In genomic region chr1:131491579-131491978, GRCm38 (mm10) we compare ENCODE assay signal across 15 mouse cellular contexts. TPM values are rescaled to one million over a fixed set of nuclear protein-coding genes. Genes with fewer than 3 reads are reported as not detected.
DNase-seq lines count a peak whose midpoint lies in the region; ATAC-seq and TF ChIP-seq lines count a peak whose summit lies in the region.
"Had no signal": no experiment of that assay in that cellular context is flagged by ENCODE, and none has a peak within 500 bp of the region (broad histone marks: within the 10 kb centered on the region; RNA-seq: fewer than 3 reads in every experiment).

No protein-coding gene starts in this region.

- H3K27me3 ChIP-seq in heart, embryonic 13.5 days (replicated peaks), result no peaks in the 10 kb centered on the region
- H3K27me3 ChIP-seq in hindbrain, postnatal 0 days (ENCODE audit: insufficient read depth, low read length), result no peaks in the 10 kb centered on the region
- H3K27me3 ChIP-seq: liver, embryonic 15.5 days had no signal

- no peak overlapping the region for H3K4me3 ChIP-seq in heart, embryonic 13.5 days
- no peak overlapping the region for H3K4me3 ChIP-seq in left cerebral cortex, adult 2 months
- no peak overlapping the region for H3K4me3 ChIP-seq in hindbrain, postnatal 0 days (ENCODE audit: low read length)
- H3K4me3 ChIP-seq: gastrocnemius, adult 2 months; liver, embryonic 15.5 days had no signal

- WGBS in heart, embryonic 13.5 days, result 27% methylated on average over 4 of the region's 4 CpGs
- WGBS in hindbrain, postnatal 0 days, result 33% methylated on average over 4 of the region's 4 CpGs

- DNase-seq in heart, postnatal 4 days, result no peak
- DNase-seq in left cerebral cortex, adult 2 months (ENCODE audit: extremely low spot score in 1 of 2, low spot score in 2 of 2), result no peak
- DNase-seq in left cerebral cortex, adult 18-20 months (ENCODE audit: low spot score in 2 of 2), result no peak
- peak; percentile 37 for DNase-seq in hindbrain, postnatal 0 days (ENCODE audit: low spot score)
- peak; percentile 8 for DNase-seq in retina, embryonic 14.5 days (ENCODE audit: low spot score)
- no peak for DNase-seq in Muller cell, postnatal 12 days (ENCODE audit: inconsistent ontology term)
- DNase-seq: kidney, adult 18-20 months; kidney, postnatal 14 days; lung, postnatal 14 days; right cerebral cortex, postnatal 25 days had no signal

- no peaks in the 10 kb centered on the region for H3K36me3 ChIP-seq in heart, embryonic 13.5 days
- no peaks in the 10 kb centered on the region for H3K36me3 ChIP-seq in hindbrain, postnatal 0 days (ENCODE audit: insufficient read depth, low read length)
- H3K36me3 ChIP-seq: liver, embryonic 15.5 days had no signal

- peaks cover 74% of the 10 kb centered on the region for H3K4me1 ChIP-seq in heart, embryonic 13.5 days
- H3K4me1 ChIP-seq in hindbrain, postnatal 0 days (ENCODE audit: insufficient read depth, low read length), result peaks cover 24% of the 10 kb centered on the region

- ATAC-seq in heart, embryonic 13.5 days (ENCODE audit: extremely low read depth, insufficient number of reproducible peaks, low FRiP score, low TSS enrichment), result no peak
- no peak for ATAC-seq in hindbrain, postnatal 0 days
- ATAC-seq: CD4-positive, CD25-positive, alpha-beta regulatory T cell, adult 4 months had no signal

- no peak for TF ChIP-seq CTCF in left cerebral cortex, adult 2 months (IDR thresholded peaks at IDR 0.05)
- TF ChIP-seq CTCF in hindbrain, postnatal 0 days (IDR thresholded peaks at IDR 0.05; ENCODE audit: low read depth), result no peak

- peak overlapping the region; percentile 35 for H3K4me2 ChIP-seq in heart, embryonic 13.5 days
- no peak overlapping the region for H3K4me2 ChIP-seq in hindbrain, postnatal 0 days (ENCODE audit: low read depth, low read length)
- H3K4me2 ChIP-seq: liver, embryonic 15.5 days had no signal

- no peak overlapping the region for H3K9ac ChIP-seq in heart, embryonic 13.5 days
- H3K9ac ChIP-seq in hindbrain, postnatal 0 days (replicated peaks; ENCODE audit: low read length), result no peak overlapping the region
- H3K9ac ChIP-seq: liver, embryonic 15.5 days had no signal

- H3K27ac ChIP-seq in heart, embryonic 13.5 days (replicated peaks), result peak overlapping the region; percentile 13; the same call in 1 of the 2 replicates
- peak overlapping the region; percentile 20; the same call in 1 of the 2 replicates for H3K27ac ChIP-seq in left cerebral cortex, adult 2 months
- 0 out of 2 replicates have a peak overlapping the region, but pooled peaks have one; percentile 48 for H3K27ac ChIP-seq in hindbrain, postnatal 0 days
- H3K27ac ChIP-seq: gastrocnemius, adult 2 months; liver, embryonic 15.5 days had no signal

- intact Hi-C loops in left cerebral cortex, adult 2 months (cut with DNase I), result no loop called here

- no peaks in the 10 kb centered on the region for H3K9me3 ChIP-seq in heart, embryonic 13.5 days
- H3K9me3 ChIP-seq in hindbrain, postnatal 0 days (ENCODE audit: low read length), result no peaks in the 10 kb centered on the region
- H3K9me3 ChIP-seq: G1E; liver, embryonic 15.5 days had no signal

RNA-seq across cellular contexts. Expression of gene Srgap2, which starts 35.6 kb away (rescaled TPM):
- polyA plus RNA-seq in heart, embryonic 13.5 days (2015; fragmentation: Nextera tagmentation; extraction: Ambion mirVana), result 13.2 and 15.8 TPM in 2 replicates
- total RNA-seq in heart, postnatal 4 days (2021), result 10 to 100 TPM; 34.2 to 40.4 TPM
- 10 to 100 TPM; 86.4 to 89.3 TPM for total RNA-seq in left cerebral cortex, adult 2 months (2021)
- 10 to 100 TPM; 69.4 to 77.0 TPM for total RNA-seq in left cerebral cortex, adult 18-20 months (2021)
- total RNA-seq in hindbrain, postnatal 0 days (2014; rRNA removed), result 62.8 and 69.3 TPM in 2 replicates
- 23.3 and 24.5 TPM in 2 replicates for polyA plus RNA-seq in hindbrain, postnatal 0 days (2015; fragmentation: Nextera tagmentation; extraction: Ambion mirVana)

RNA-seq across cellular contexts. Expression of gene Fam72a, which starts 36.1 kb away (rescaled TPM):
- polyA plus RNA-seq in heart, embryonic 13.5 days (2015; fragmentation: Nextera tagmentation; extraction: Ambion mirVana), result 2.4 and 3.1 TPM in 2 replicates
- 1 to 10 TPM; 1.2 to 1.8 TPM for total RNA-seq in heart, postnatal 4 days (2021)
- total RNA-seq in left cerebral cortex, adult 2 months (2021), result 1 to 10 TPM in 1 of 2 experiments, under 1 TPM in 1; 0.96 to 1.3 TPM
- 1 to 10 TPM; 1.1 TPM for total RNA-seq in left cerebral cortex, adult 18-20 months (2021)
- total RNA-seq in hindbrain, postnatal 0 days (2014; rRNA removed), result 0.11 TPM in 1 of 2 replicates, not detected in the other
- polyA plus RNA-seq in hindbrain, postnatal 0 days (2015; fragmentation: Nextera tagmentation; extraction: Ambion mirVana), result 0.98 and 1.4 TPM in 2 replicates

Comparison
In these comparisons a context has a peak if more than half of its experiments do, and no peak if none do; other contexts are left out.
1. DNase-seq: peak in hindbrain, postnatal 0 days (single experiment) and retina, embryonic 14.5 days (single experiment); none in heart, postnatal 4 days (single experiment), left cerebral cortex, adult 2 months (0 of 2), left cerebral cortex, adult 18-20 months (0 of 2) and Muller cell, postnatal 12 days (single experiment).
2. Peak in every context shown above with its lines, with median percentiles within 50 percentile points of each other: H3K27ac ChIP-seq.